Mouse (Mus musculus): ENCODE data around the gene Shank2.

DNA sequence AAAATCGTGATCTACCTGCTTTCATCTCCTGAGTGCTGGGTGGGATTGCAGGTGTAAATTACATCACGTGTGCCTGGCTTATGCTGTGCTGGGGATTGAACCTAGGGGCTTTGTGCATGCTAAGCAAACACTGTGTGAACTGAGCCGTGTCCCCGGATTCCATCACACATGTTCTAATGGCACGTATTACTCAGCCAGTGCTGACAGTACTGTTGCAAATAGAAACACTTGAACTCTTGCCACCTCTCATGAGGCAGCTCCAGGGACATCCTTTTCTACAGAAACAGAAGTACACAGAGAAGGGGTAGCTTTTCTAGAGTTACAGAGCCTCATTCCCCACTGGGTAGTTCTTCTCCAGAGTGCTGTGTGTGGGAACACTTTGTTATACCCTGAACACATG lies 168.5 kb downstream of the Shank2 start:
- no peak for TF ChIP-seq CTCF (IDR thresholded peaks at IDR 0.05; ENCODE audit: low read depth)
- no peak for TF ChIP-seq EP300 (optimal IDR thresholded peaks at IDR 0.05)
